Mouse (Mus musculus) ovary, postnatal 36 days (tissue): ENCODE measurements around the gene Fxyd1.

Source experiments
- DNase-seq: peaks from one replicate; pipeline ENCODE4 v3.0.0; 2022; ENCODE audit warnings: low spot score, mixed read lengths

Gene Fxyd1

GRCm38 (mm10) chr7:31008889-31009288 lies 48.1 kb downstream of the Fxyd1 start:
- DNase-seq, result no peak

GRCm38 (mm10) chr7:31008175-31008574 lies 48.8 kb downstream of the Fxyd1 start:
- DNase-seq, result no peak

GRCm38 (mm10) chr7:31007775-31008174 lies 49.2 kb downstream of the Fxyd1 start:
- no peak for DNase-seq

GRCm38 (mm10) chr7:31002650-31003049 lies 54.3 kb downstream of the Fxyd1 start:
- no peak for DNase-seq
